8 mouse cellular contexts compared by ENCODE assay signal in genomic region chr3:37556412-37557113, GRCm38 (mm10).
DNase-seq lines count a peak whose midpoint lies in the region; ATAC-seq lines count a peak whose summit lies in the region.
"Had no signal": no experiment of that assay in that cellular context is flagged by ENCODE, and none has a peak within 500 bp of the region (broad histone marks: within the 10 kb centered on the region; RNA-seq: fewer than 3 reads in every experiment).

No protein-coding gene starts in this region.

- no peak for ATAC-seq in midbrain, embryonic 11.5 days (ENCODE audit: low FRiP score)
- ATAC-seq in midbrain, embryonic 15.5 days (replicated peaks): no peak
- no peak for ATAC-seq in heart, embryonic 12.5 days (ENCODE audit: insufficient number of reproducible peaks, low FRiP score)
- ATAC-seq in inflammation-experienced regulatory T-cells, adult 6 months: no peak

- no peaks in the 10 kb centered on the region for H3K27me3 ChIP-seq in midbrain, embryonic 11.5 days (ENCODE audit: control insufficient read depth, insufficient read depth, low read length)
- no peaks in the 10 kb centered on the region for H3K27me3 ChIP-seq in midbrain, embryonic 15.5 days (replicated peaks)
- H3K27me3 ChIP-seq in heart, embryonic 12.5 days (replicated peaks): no peaks in the 10 kb centered on the region
- H3K27me3 ChIP-seq: neural tube, embryonic 13.5 days had no signal

- H3K9ac ChIP-seq in midbrain, embryonic 11.5 days (ENCODE audit: low read length): no peak overlapping the region
- no peak overlapping the region for H3K9ac ChIP-seq in midbrain, embryonic 15.5 days
- H3K9ac ChIP-seq in heart, embryonic 12.5 days: no peak overlapping the region
- H3K9ac ChIP-seq: neural tube, embryonic 13.5 days had no signal

- H3K4me2 ChIP-seq in midbrain, embryonic 11.5 days: no peak overlapping the region
- H3K4me2 ChIP-seq in midbrain, embryonic 15.5 days: no peak overlapping the region
- no peak overlapping the region for H3K4me2 ChIP-seq in heart, embryonic 12.5 days
- H3K4me2 ChIP-seq: neural tube, embryonic 13.5 days had no signal

- H3K36me3 ChIP-seq in midbrain, embryonic 11.5 days (ENCODE audit: control insufficient read depth, insufficient read depth, low read length): no peaks in the 10 kb centered on the region
- no peaks in the 10 kb centered on the region for H3K36me3 ChIP-seq in midbrain, embryonic 15.5 days (replicated peaks)
- no peaks in the 10 kb centered on the region for H3K36me3 ChIP-seq in heart, embryonic 12.5 days
- H3K36me3 ChIP-seq: neural tube, embryonic 13.5 days had no signal

- H3K27ac ChIP-seq in midbrain, embryonic 11.5 days (ENCODE audit: low read depth, low read length): no peak overlapping the region
- no peak overlapping the region for H3K27ac ChIP-seq in midbrain, embryonic 15.5 days
- H3K27ac ChIP-seq in heart, embryonic 12.5 days (ENCODE audit: poor library complexity, severe bottlenecking): peak overlapping the region; percentile 56; the same call in 1 of the 2 replicates
- H3K27ac ChIP-seq: neural tube, embryonic 13.5 days had no signal

- H3K4me1 ChIP-seq in midbrain, embryonic 11.5 days (ENCODE audit: control insufficient read depth, insufficient read depth, low read length): no peaks in the 10 kb centered on the region
- H3K4me1 ChIP-seq in midbrain, embryonic 15.5 days: no peaks in the 10 kb centered on the region
- H3K4me1 ChIP-seq in heart, embryonic 12.5 days (replicated peaks): peaks cover 19% of the 10 kb centered on the region
- H3K4me1 ChIP-seq: neural tube, embryonic 13.5 days had no signal

- 78% methylated on average over 7 of the region's 7 CpGs for WGBS in midbrain, embryonic 11.5 days
- 75% methylated on average over 7 of the region's 7 CpGs for WGBS in midbrain, embryonic 15.5 days
- 45% methylated on average over 7 of the region's 7 CpGs for WGBS in heart, embryonic 12.5 days

- DNase-seq in midbrain, embryonic 11.5 days (ENCODE audit: low spot score, missing footprints): peak; percentile 82
- DNase-seq in kidney, postnatal 4 days: peak; percentile 33 to 50
- DNase-seq in urinary bladder, postnatal 36 days (ENCODE audit: low spot score in 2 of 2): no peak
- DNase-seq in cerebellum, postnatal 36 days: no peak

- no peak overlapping the region for H3K4me3 ChIP-seq in midbrain, embryonic 11.5 days (ENCODE audit: low read depth, low read length)
- no peak overlapping the region for H3K4me3 ChIP-seq in midbrain, embryonic 15.5 days
- H3K4me3 ChIP-seq in heart, embryonic 12.5 days: no peak overlapping the region
- H3K4me3 ChIP-seq: neural tube, embryonic 13.5 days had no signal

- H3K9me3 ChIP-seq in midbrain, embryonic 11.5 days (ENCODE audit: control insufficient read depth, low read length): no peaks in the 10 kb centered on the region
- no peaks in the 10 kb centered on the region for H3K9me3 ChIP-seq in midbrain, embryonic 15.5 days
- no peaks in the 10 kb centered on the region for H3K9me3 ChIP-seq in heart, embryonic 12.5 days (replicated peaks)
- H3K9me3 ChIP-seq: neural tube, embryonic 13.5 days had no signal

Comparison
In these comparisons a context has a peak if more than half of its experiments do, and no peak if none do; other contexts are left out.
1. DNase-seq: peak in midbrain, embryonic 11.5 days (single experiment) and kidney, postnatal 4 days (2 of 2); none in urinary bladder, postnatal 36 days (0 of 2) and cerebellum, postnatal 36 days (0 of 2).